Mouse (Mus musculus): ENCODE data around the gene Dimt1. TPM values are rescaled to one million over a fixed set of nuclear protein-coding genes. Genes with fewer than 3 reads are reported as not detected.
"Not testable (repeated sequence)": the region's sequence is repeated elsewhere in the genome, so short reads cannot be mapped to it uniquely, and the experiment has no call there.

Gene Dimt1
- polyA plus RNA-seq, 1 experiment, result 4.6 TPM

- peaks cover 23% of the 10 kb centered on the region for H3K36me3 ChIP-seq (ENCODE audit: control insufficient read depth, insufficient read depth, low read length)
Observed at GRCm38 (mm10) chr13:106960557-106960956, 13.6 kb downstream of the Dimt1 start.

GRCm38 (mm10) chr13:106961496-106961895 lies 14.6 kb downstream of the Dimt1 start:
- Histone ChIP-seq H3K4me3 (ENCODE audit: extremely low read depth, insufficient read depth, insufficient read length) (no peak overlapping the region), H3K27me3 (ENCODE audit: control insufficient read depth, insufficient read depth, low read length) (no peaks in the 10 kb centered on the region), H3K4me1 (ENCODE audit: control insufficient read depth, insufficient read depth, insufficient read length) (no peaks in the 10 kb centered on the region), H3K27ac (ENCODE audit: insufficient read depth, low read length) (no peak overlapping the region), H3K36me3 (ENCODE audit: control insufficient read depth, insufficient read depth, low read length) (peaks cover 19% of the 10 kb centered on the region)
- 96% methylated on average over 4 of the region's 4 CpGs for WGBS
- DNase-seq (ENCODE audit: low read depth in 1 of 2, low spot score in 2 of 2), result no peak
- TF ChIP-seq POLR2A (IDR thresholded peaks at IDR 0.05; ENCODE audit: low read depth, low read length), result no peak
- TF ChIP-seq CTCF (IDR thresholded peaks at IDR 0.05; ENCODE audit: extremely low read depth, insufficient read depth, insufficient read length, insufficient replicate concordance), result no peak

More at GRCm38 (mm10) chr13:106960557-106960956, 13.6 kb downstream of the Dimt1 start:
- no peak overlapping the region for H3K27ac ChIP-seq (ENCODE audit: insufficient read depth, low read length)
- no peaks in the 10 kb centered on the region for H3K27me3 ChIP-seq (ENCODE audit: control insufficient read depth, insufficient read depth, low read length)
- no peak for DNase-seq (ENCODE audit: low read depth in 1 of 2, low spot score in 2 of 2)
- no peaks in the 10 kb centered on the region for H3K4me1 ChIP-seq (ENCODE audit: control insufficient read depth, insufficient read depth, insufficient read length)
- no peak overlapping the region for H3K4me3 ChIP-seq (ENCODE audit: extremely low read depth, insufficient read depth, insufficient read length)
- 96% methylated on average over 3 of the region's 3 CpGs for WGBS
- TF ChIP-seq POLR2A (IDR thresholded peaks at IDR 0.05; ENCODE audit: low read depth, low read length), result no peak
- TF ChIP-seq CTCF (IDR thresholded peaks at IDR 0.05; ENCODE audit: extremely low read depth, insufficient read depth, insufficient read length, insufficient replicate concordance), result no peak

GRCm38 (mm10) chr13:106996891-106997290 lies 50.0 kb downstream of the Dimt1 start:
- WGBS, result 88% methylated on average over 2 of the region's 2 CpGs
- no peak for DNase-seq (ENCODE audit: low read depth in 1 of 2, low spot score in 2 of 2)
- TF ChIP-seq POLR2A (IDR thresholded peaks at IDR 0.05; ENCODE audit: low read depth, low read length) (no peak), CTCF (IDR thresholded peaks at IDR 0.05; ENCODE audit: extremely low read depth, insufficient read depth, insufficient read length, insufficient replicate concordance) (no peak)
- Histone ChIP-seq H3K27ac (ENCODE audit: insufficient read depth, low read length) (no peak overlapping the region), H3K27me3 (ENCODE audit: control insufficient read depth, insufficient read depth, low read length) (no peaks in the 10 kb centered on the region), H3K4me1 (ENCODE audit: control insufficient read depth, insufficient read depth, insufficient read length) (peaks cover 18% of the 10 kb centered on the region), H3K36me3 (ENCODE audit: control insufficient read depth, insufficient read depth, low read length) (peaks cover 6% of the 10 kb centered on the region), H3K4me3 (ENCODE audit: extremely low read depth, insufficient read depth, insufficient read length) (no peak overlapping the region)

- peaks cover 18% of the 10 kb centered on the region for H3K4me1 ChIP-seq (ENCODE audit: control insufficient read depth, insufficient read depth, insufficient read length)
- H3K27ac ChIP-seq (ENCODE audit: insufficient read depth, low read length); H3K27me3 ChIP-seq (ENCODE audit: control insufficient read depth, insufficient read depth, low read length); H3K36me3 ChIP-seq (ENCODE audit: control insufficient read depth, insufficient read depth, low read length); DNase-seq (ENCODE audit: low read depth in 1 of 2, low spot score in 2 of 2); H3K4me3 ChIP-seq (ENCODE audit: extremely low read depth, insufficient read depth, insufficient read length): not testable (repeated sequence)
- WGBS, result 96% methylated on average over 4 of the region's 4 CpGs
Observed at GRCm38 (mm10) chr13:106997557-106997956, 50.6 kb downstream of the Dimt1 start.

- H3K36me3 ChIP-seq (ENCODE audit: control insufficient read depth, insufficient read depth, low read length), result peaks cover 1% of the 10 kb centered on the region; the same call in 1 of the 2 replicates
- TF ChIP-seq CTCF (IDR thresholded peaks at IDR 0.05; ENCODE audit: extremely low read depth, insufficient read depth, insufficient read length, insufficient replicate concordance) (no peak), POLR2A (IDR thresholded peaks at IDR 0.05; ENCODE audit: low read depth, low read length) (no peak)
- WGBS, result 70% methylated on average over 2 of the region's 2 CpGs
- no peak for DNase-seq (ENCODE audit: low read depth in 1 of 2, low spot score in 2 of 2)
- no peak overlapping the region for H3K4me3 ChIP-seq (ENCODE audit: extremely low read depth, insufficient read depth, insufficient read length)
- H3K27ac ChIP-seq (ENCODE audit: insufficient read depth, low read length), result no peak overlapping the region; the same call in 1 of the 2 replicates
- no peaks in the 10 kb centered on the region for H3K27me3 ChIP-seq (ENCODE audit: control insufficient read depth, insufficient read depth, low read length)
- peaks cover 18% of the 10 kb centered on the region for H3K4me1 ChIP-seq (ENCODE audit: control insufficient read depth, insufficient read depth, insufficient read length)
Observed at GRCm38 (mm10) chr13:106998026-106998425, 51.1 kb downstream of the Dimt1 start.

GRCm38 (mm10) chr13:106998671-106999070 lies 51.7 kb downstream of the Dimt1 start:
- Histone ChIP-seq H3K4me1 (ENCODE audit: control insufficient read depth, insufficient read depth, insufficient read length) (peaks cover 18% of the 10 kb centered on the region), H3K4me3 (ENCODE audit: extremely low read depth, insufficient read depth, insufficient read length) (peak overlapping the region; percentile 12; the same call in 1 of the 2 replicates), H3K36me3 (ENCODE audit: control insufficient read depth, insufficient read depth, low read length) (no peaks in the 10 kb centered on the region)

GRCm38 (mm10) chr13:107003211-107003610 lies 56.3 kb downstream of the Dimt1 start:
- H3K4me3 ChIP-seq (ENCODE audit: extremely low read depth, insufficient read depth, insufficient read length), result no peak overlapping the region
- H3K36me3 ChIP-seq (ENCODE audit: control insufficient read depth, insufficient read depth, low read length), result no peaks in the 10 kb centered on the region
- peaks cover 11% of the 10 kb centered on the region for H3K4me1 ChIP-seq (ENCODE audit: control insufficient read depth, insufficient read depth, insufficient read length)
- DNase-seq (ENCODE audit: low read depth in 1 of 2, low spot score in 2 of 2), result no peak
- no peaks in the 10 kb centered on the region for H3K27me3 ChIP-seq (ENCODE audit: control insufficient read depth, insufficient read depth, low read length)
- TF ChIP-seq POLR2A (IDR thresholded peaks at IDR 0.05; ENCODE audit: low read depth, low read length) (no peak), CTCF (IDR thresholded peaks at IDR 0.05; ENCODE audit: extremely low read depth, insufficient read depth, insufficient read length, insufficient replicate concordance) (no peak)
- WGBS, result 95% methylated on average over 2 of the region's 2 CpGs
- no peak overlapping the region for H3K27ac ChIP-seq (ENCODE audit: insufficient read depth, low read length)

More at GRCm38 (mm10) chr13:106998671-106999070, 51.7 kb downstream of the Dimt1 start:
- peak overlapping the region; percentile 80 for H3K27ac ChIP-seq (ENCODE audit: insufficient read depth, low read length)
- H3K27me3 ChIP-seq (ENCODE audit: control insufficient read depth, insufficient read depth, low read length), result no peaks in the 10 kb centered on the region
- WGBS, result 17% methylated on average over 5 of the region's 5 CpGs
- TF ChIP-seq POLR2A (IDR thresholded peaks at IDR 0.05; ENCODE audit: low read depth, low read length), result no peak
- no peak for TF ChIP-seq CTCF (IDR thresholded peaks at IDR 0.05; ENCODE audit: extremely low read depth, insufficient read depth, insufficient read length, insufficient replicate concordance)
- peak; percentile 27 to 52 for DNase-seq (ENCODE audit: low read depth in 1 of 2, low spot score in 2 of 2)

All from spleen, adult 2 months (tissue).